Mouse (Mus musculus): ENCODE data around the gene Ephb1. TPM values are rescaled to one million over a fixed set of nuclear protein-coding genes. Genes with fewer than 3 reads are reported as not detected.

Ephb1 gene
- total and polyA plus RNA-seq, 3 experiments = not detected

- no peaks in the 10 kb centered on the region for H3K27me3 ChIP-seq (ENCODE audit: control insufficient read depth in 1 of 2, insufficient read depth in 2 of 2, low read length in 2 of 2)
- no peak overlapping the region for H3K9ac ChIP-seq (ENCODE audit: control insufficient read depth, low read depth, low read length, poor library complexity, severe bottlenecking)
- H3K9me3 ChIP-seq (replicated peaks; ENCODE audit: insufficient read depth, low read length) = no peaks in the 10 kb centered on the region
- H3K27ac ChIP-seq (ENCODE audit: control insufficient read depth, low read depth, low read length) = no peak overlapping the region
- no peak for DNase-seq (ENCODE audit: low read depth, low spot score)
- TF ChIP-seq RCOR1 (IDR thresholded peaks at IDR 0.05; ENCODE audit: low read depth, low read length) (no peak), ZMIZ1 (IDR thresholded peaks at IDR 0.05; ENCODE audit: low read depth, low read length) (no peak), JUND (IDR thresholded peaks at IDR 0.05; ENCODE audit: low read depth, low read length) (no peak), MAX (IDR thresholded peaks at IDR 0.05; ENCODE audit: low read length) (no peak), MXI1 (IDR thresholded peaks at IDR 0.05; ENCODE audit: low read depth, low read length) (no peak), TCF12 (IDR thresholded peaks at IDR 0.05; ENCODE audit: low read depth, low read length) (no peak)
- no peak overlapping the region for H3K4me3 ChIP-seq (ENCODE audit: control insufficient read depth in 1 of 2, insufficient read depth in 1 of 2, low read depth in 2 of 2, low read length in 2 of 2)
- no peaks in the 10 kb centered on the region for H3K79me2 ChIP-seq (ENCODE audit: control insufficient read depth, insufficient read depth, low read length, poor library complexity)
- H3K36me3 ChIP-seq (ENCODE audit: control insufficient read depth in 1 of 2, insufficient read depth in 2 of 2, low read length in 2 of 2) = no peaks in the 10 kb centered on the region
- H3K4me1 ChIP-seq (ENCODE audit: control insufficient read depth in 1 of 2, insufficient read depth in 2 of 2, low read length in 2 of 2) = no peaks in the 10 kb centered on the region
These were observed 285.2 kb downstream of the Ephb1 start for GRCm38 (mm10) chr9:102069151-102069882.

- H3K27ac ChIP-seq (ENCODE audit: control insufficient read depth, low read depth, low read length) = no peak overlapping the region
- no peaks in the 10 kb centered on the region for H3K79me2 ChIP-seq (ENCODE audit: control insufficient read depth, insufficient read depth, low read length, poor library complexity)
- no peaks in the 10 kb centered on the region for H3K27me3 ChIP-seq (ENCODE audit: control insufficient read depth in 1 of 2, insufficient read depth in 2 of 2, low read length in 2 of 2)
- H3K9ac ChIP-seq (ENCODE audit: control insufficient read depth, low read depth, low read length, poor library complexity, severe bottlenecking) = no peak overlapping the region
- H3K9me3 ChIP-seq (replicated peaks; ENCODE audit: insufficient read depth, low read length) = no peaks in the 10 kb centered on the region
- TF ChIP-seq MYB (IDR thresholded peaks at IDR 0.05; ENCODE audit: low read depth, low read length) = no peak
- TF ChIP-seq SIN3A (IDR thresholded peaks at IDR 0.05; ENCODE audit: low read length) = no peak
- TF ChIP-seq POLR2AphosphoS2 (IDR thresholded peaks at IDR 0.05; ENCODE audit: low read length) = no peak
- no peak for TF ChIP-seq ZC3H11A (IDR thresholded peaks at IDR 0.05; ENCODE audit: low read depth, low read length)
- TF ChIP-seq MAFK (IDR thresholded peaks at IDR 0.05; ENCODE audit: borderline replicate concordance, low read depth, low read length) = no peak
- TF ChIP-seq E2F4 (IDR thresholded peaks at IDR 0.05; ENCODE audit: borderline replicate concordance, low read depth, low read length) = no peak
- no peak for TF ChIP-seq ELF1 (IDR thresholded peaks at IDR 0.05; ENCODE audit: low read depth, low read length)
- no peak for TF ChIP-seq UBTF (IDR thresholded peaks at IDR 0.05; ENCODE audit: borderline replicate concordance, insufficient read depth, low read depth, low read length)
- no peak for TF ChIP-seq CHD2 (IDR thresholded peaks at IDR 0.05; ENCODE audit: low read length)
- TF ChIP-seq TAL1 (IDR thresholded peaks at IDR 0.05; ENCODE audit: low read length) = no peak
- no peak for TF ChIP-seq USF2 (IDR thresholded peaks at IDR 0.05; ENCODE audit: borderline replicate concordance in 1 of 2, insufficient read depth in 1 of 2, low read depth in 1 of 2, low read length in 2 of 2)
- no peak for TF ChIP-seq JUND (IDR thresholded peaks at IDR 0.05; ENCODE audit: low read depth, low read length)
- H3K4me3 ChIP-seq (ENCODE audit: control insufficient read depth in 1 of 2, insufficient read depth in 1 of 2, low read depth in 2 of 2, low read length in 2 of 2) = no peak overlapping the region
- no peaks in the 10 kb centered on the region for H3K36me3 ChIP-seq (ENCODE audit: control insufficient read depth in 1 of 2, insufficient read depth in 2 of 2, low read length in 2 of 2)
- H3K4me1 ChIP-seq (ENCODE audit: control insufficient read depth in 1 of 2, insufficient read depth in 2 of 2, low read length in 2 of 2) = no peaks in the 10 kb centered on the region
- peak; percentile 16 for DNase-seq (ENCODE audit: low read depth, low spot score)
These were observed 287.9 kb downstream of the Ephb1 start for GRCm38 (mm10) chr9:102066601-102067000.
